Mouse (Mus musculus) spleen, adult 10 weeks (tissue): ENCODE data around the gene E130116L18Rik. TPM values are rescaled to one million over a fixed set of nuclear protein-coding genes. Genes with fewer than 3 reads are reported as not detected.

Experiments used
- polyA plus RNA-seq: library from polyadenylated mRNA; stranded (reverse); fragments of 350-450 nt; fragmentation: Illumina TruSeq; extraction: RNeasy Lipid Tissue Mini Kit (QIAGEN cat#74804); gene quantifications from one replicate; pipeline ENCODE4 v1.2.3, GENCODE M21; 2015; ENCODE audit warnings: low replicate concordance; ENCODE audit not compliant: insufficient read depth

Gene E130116L18Rik
- polyA plus RNA-seq = not detected

GRCm38 (mm10) chr5:25222752-25223702 is at the start of gene E130116L18Rik:
Gene E130116L18Rik, minus strand, starts transcription at chr5:25223153.

GRCm38 (mm10) chr5:25221604-25222003 is 1.3 kb downstream of the E130116L18Rik start, which contains the start of gene Galnt11:
Gene Galnt11, plus strand, starts transcription at chr5:25221904.

GRCm38 (mm10) chr5:25181004-25181531 is 41.9 kb downstream of the E130116L18Rik start, which contains the start of gene Galntl5:
Gene Galntl5, plus strand, starts transcription at chr5:25181460.

Other genes starting within 250 kb of the E130116L18Rik start
- 45.4 TPM for gene Prkag2, start 122.5 kb downstream of the E130116L18Rik start, polyA plus RNA-seq
- not detected for gene Galntl5, start 41.7 kb downstream of the E130116L18Rik start, polyA plus RNA-seq
- 39.5 TPM for gene Galnt11, start 1.2 kb downstream of the E130116L18Rik start, polyA plus RNA-seq